Mouse (Mus musculus) activated CD4-positive, CD25-positive, alpha-beta regulatory T cell, adult 9 weeks (primary cell): Measurements from ENCODE around the gene Daam1. TPM values are rescaled to one million over a fixed set of nuclear protein-coding genes. Genes with fewer than 3 reads are reported as not detected.

Source experiments
- polyA plus RNA-seq: library from polyadenylated mRNA; unstranded; fragments of 100-300 nt; shearing (Covaris generic); gene quantifications from one replicate; pipeline ENCODE4 v1.2.1, GENCODE M21; 2017

Daam1 gene
- 6.0 TPM for polyA plus RNA-seq

DNA sequence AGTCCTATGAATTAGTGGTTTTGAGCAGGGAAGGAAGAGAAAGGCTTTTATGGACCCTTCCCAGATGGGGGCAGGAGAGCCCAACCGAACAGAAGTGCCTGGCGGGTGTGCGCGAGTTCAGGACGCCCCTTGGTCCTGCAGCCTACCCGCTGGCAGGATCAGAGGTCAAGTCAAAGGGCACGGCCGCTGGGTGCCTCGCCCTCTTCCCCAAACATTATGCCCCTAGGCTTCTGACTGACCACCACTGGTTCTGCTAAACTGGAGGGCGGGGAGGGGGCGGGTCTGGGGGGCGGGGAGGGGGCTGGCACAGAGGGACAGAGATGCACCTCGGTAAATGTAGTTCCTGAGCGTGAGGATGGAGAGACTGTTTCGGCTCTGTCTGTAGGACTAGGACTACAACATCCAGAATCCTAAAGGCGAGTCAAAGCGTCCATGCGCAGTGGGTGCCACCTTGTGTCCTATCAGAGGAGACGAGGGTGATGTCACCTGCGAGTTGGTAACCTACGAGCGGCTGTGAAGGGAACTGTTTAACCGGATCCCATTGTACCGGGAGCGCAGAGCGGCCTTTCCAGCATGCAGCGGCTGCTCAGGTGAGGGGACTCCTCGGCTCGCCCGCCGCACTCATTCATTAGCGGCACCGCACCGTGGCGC is at the start of gene Daam1:
Gene Daam1 (plus strand): TSS at position 472 of the 651 bp plus-strand sequence.

Other genes with a start within 250 kb of the Daam1 start
- not detected for gene Gpr135, start 240.0 kb downstream of the Daam1 start, polyA plus RNA-seq